Mouse (Mus musculus) left cerebral cortex, adult 9 months (tissue): ENCODE results near the gene Zfp462.
"Not testable (repeated sequence)": the region's sequence is repeated elsewhere in the genome, so short reads cannot be mapped to it uniquely, and the experiment has no call there.

Source experiments
- DNase-seq, 2 experiments: peaks; one replicate each; pipeline ENCODE4 v3.0.0; 2022; ENCODE audit warnings: low spot score in 2 of 2

Zfp462 gene

DNA sequence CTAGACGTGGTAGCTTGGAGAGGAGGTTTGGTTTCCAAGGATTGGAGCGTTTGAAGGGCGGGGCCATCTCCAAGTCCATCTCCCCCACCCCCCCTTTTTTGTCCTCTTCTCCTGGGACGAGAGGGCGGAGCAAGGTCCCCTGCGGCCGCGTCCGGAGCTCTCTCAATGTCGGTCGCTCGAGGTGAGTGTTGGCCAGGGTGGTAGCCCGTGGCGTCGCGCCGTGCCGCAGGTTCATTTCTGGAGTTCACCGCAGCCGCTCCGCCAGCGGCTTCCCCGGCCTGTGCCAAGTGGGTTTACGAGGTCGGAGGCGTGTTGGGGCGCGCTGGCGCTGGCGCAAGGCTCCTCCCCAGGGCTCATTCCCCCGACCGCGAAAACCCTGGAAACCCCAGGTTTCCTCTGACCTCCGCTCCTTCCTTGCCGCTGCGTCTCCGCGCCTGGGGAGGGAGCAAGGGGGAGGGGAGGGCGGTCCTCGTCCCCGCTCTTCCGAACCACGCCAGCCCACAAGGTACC is at the start of gene Zfp462:
Gene Zfp462 (plus strand): TSS at position 128 of the 510 bp plus-strand sequence.
- no peak for DNase-seq

DNA sequence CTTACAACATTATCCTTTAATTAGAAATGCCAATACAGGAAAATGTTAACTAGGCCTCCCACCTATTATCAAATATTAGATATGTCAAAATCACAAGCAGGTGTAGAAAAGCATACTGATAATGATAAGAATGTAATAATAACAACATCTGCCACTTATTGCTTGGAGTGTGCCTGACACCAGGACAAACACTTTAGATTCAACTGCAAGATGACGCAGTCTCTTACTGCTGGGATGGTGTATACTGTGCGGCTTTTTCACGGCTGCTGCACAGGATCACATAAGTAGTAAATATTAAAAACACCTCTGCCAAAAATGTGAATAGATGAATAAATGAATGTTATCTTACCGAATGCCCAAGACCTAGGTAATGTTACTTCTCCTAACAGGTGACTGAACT is 48.8 kb upstream of the Zfp462 start:
- DNase-seq: no peak

DNA sequence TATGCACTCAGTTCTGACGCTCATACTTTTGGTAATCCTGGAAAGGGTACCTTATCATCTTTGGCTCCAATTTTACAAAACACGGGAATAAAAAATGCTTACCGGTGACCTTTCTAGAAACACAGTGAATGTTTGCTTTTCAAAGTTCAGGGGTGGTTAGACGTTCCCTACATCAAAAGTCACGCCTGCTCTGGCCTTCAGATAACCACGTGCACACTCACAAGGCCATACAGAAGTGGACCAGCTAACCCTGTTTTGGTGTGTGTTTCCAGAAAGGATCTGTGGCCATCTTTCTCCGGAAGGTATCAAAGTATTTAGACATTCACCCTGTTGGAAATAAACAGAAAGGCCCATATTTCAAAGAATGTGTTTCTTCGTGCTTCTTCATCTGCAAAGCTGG is 40.2 kb upstream of the Zfp462 start:
- DNase-seq: no peak

DNA sequence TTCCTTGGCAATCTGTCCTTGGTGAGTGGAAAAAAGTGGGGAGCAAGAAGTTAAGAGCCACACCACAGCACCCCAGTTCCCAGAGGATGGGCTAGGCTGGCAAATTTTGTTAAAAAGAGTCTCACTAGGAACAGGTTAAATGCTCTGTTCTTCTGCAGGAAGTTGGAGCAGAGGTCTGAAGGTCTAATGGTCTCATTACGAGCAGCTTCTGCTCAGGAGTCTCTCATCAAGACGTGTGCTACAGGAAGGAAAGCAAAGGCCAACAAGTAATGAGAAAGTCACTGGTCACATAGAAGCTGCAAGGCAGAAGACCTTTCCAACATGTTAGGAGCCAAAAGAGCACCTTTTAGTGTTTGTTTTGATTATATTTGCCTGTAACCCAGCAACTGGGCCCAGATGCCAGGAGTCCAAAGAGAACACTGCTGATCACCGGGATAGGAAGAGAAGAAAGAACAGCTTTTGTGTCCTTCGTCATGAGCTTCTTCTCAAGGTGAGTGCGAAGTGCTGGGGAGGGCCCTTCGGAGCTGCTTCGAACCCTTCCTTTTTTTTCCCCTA is 39.4 kb upstream of the Zfp462 start:
- DNase-seq: no peak

DNA sequence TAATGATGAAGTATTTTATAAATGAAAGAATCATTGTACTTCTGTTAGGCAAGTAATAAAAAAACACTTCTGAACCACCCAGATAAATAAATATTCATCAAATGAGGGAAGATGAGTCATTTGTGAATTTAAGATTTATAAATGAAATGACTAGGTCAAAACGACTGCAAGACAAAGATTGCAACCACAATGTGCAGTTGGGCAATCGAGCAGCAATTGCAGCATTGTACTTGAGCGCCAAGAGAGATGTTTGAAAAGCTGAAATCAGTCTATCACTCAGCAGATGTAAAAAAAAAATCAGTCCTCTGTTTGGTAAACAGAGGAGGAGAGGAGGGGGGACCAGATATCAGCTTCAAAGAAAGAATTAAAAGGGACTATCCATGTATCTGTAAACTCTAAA is 34.5 kb upstream of the Zfp462 start:
- DNase-seq: no peak

DNA sequence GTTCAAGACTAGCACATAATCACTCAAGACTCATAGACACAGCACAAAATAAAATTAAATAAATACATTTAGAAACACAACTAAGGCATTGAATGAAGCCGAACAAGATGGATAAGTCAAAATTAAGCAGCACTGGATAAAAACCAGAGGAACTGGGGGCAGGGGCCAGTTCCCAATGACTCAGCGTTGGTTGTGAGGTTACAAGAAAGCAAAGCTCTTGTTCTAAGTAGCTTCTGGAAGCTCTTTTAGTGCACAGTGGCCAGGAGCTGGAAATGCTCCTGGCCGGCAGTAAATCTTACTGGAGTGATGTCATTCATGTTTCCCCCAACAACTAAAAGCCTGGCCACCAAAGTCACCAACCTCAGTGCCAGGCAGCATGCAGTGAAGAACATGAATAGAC is 26.6 kb upstream of the Zfp462 start:
- no peak for DNase-seq

DNA sequence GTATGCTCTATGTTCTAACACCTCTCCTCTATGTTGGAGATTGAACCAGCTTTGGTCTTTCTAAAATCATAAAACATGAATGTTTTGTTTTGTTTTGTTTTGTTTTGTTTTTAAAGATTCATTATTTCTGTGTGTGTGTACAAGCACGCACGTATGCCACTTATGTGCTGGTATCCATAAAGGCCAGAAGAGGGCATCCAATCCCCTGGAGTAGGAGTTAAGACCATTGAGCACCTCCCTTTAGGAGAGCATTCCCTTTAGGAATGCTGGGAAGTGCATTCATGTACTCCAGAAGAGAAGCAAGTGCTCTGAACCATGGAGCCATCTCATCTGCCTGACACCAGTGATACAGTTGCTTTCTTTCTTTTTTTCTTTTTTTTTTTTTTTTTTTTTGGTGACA is 21.5 kb upstream of the Zfp462 start:
- no peak for DNase-seq

DNA sequence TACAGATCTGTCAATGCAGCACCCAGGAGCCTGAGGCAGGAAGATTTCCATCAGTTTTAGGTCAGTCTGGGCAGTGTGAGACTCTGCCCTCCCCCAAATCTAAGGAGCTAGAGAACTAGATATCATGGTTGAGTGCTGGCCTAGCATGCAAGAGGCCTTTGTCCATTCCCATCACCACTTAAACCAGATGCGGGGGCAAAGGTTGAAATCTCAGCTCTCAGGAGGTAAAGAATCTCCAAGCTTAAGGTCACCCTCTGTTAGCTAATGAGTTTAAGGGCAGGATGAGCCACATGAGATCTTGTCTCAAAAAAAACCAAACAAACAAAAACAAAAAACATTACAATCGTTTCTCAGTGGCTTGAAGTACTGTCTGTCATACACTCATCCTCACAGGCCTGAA is 20.5 kb upstream of the Zfp462 start:
- DNase-seq: no peak

DNA sequence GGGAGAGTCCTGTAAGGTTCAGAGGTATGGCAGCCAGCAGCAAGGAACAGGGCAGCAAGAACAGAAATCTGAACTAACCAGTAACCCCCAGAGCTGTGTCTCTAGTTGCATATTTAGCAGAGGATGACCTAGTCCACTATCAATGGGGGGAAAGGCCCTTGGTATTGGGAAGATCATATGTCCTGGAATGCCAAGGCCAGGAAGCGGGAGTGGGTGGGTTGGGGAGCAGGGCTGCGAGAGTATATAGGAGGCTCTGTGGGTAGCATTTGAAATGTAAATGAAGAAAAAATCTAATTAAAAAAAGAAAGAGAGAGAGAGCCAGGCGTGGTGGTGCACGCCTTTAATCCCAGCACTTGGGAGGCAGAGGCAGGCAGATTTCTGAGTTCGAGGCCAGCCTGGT is 18.4 kb upstream of the Zfp462 start:
- DNase-seq: not testable (repeated sequence)

DNA sequence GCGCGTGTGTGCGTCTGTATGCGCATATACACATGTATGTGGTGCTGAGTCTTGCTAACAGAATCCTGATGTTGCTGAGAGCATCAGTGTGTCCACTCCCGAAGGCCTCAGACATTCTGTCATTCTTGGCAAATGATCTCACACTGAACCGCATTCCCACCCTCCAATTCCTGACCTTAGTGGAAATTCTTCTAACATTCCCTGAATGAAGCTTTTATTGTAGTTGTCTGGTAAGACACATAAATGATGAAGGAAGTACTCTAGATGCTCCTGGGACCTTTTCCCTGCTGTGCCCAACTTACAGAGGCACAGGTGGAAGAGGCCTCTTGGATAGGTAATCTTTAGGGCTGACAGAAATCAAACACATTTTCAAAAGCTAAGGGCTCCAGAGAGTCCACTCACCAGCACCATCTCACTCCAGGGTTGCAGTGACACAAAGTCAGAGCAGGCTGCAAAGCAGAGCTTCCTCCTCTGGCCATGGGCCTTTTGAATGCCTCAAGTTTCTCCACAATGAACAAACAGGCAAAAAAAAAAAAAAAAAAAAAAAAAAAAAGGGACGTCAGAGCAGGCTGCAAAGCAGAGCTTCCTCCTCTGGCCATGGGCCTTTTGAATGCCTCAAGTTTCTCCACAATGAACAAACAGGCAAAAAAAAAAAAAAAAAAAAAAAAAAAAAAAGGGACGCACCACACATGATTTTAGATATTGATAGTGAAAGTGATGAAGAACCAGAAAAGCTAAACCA is 17.4 kb upstream of the Zfp462 start:
- not testable (repeated sequence) for DNase-seq

DNA sequence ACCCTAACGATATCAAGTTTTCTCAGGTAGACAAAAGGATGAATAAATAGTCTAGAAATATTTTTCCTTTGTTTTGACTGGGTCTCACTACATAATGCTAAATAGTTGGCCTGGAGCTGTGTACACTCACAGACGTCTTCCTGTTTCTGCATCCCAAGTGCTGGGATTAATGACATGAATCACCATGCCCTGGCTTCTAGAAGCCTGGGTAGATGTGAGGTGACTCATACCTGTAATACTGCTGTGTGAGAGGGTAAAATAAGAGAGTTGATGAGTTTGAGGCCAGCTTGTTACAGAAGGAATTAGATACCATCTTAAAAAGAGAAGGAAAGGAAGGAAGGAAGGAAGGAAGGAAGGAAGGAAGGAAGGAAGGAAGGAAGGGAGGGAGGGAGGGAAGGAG is 15.2 kb upstream of the Zfp462 start:
- no peak for DNase-seq

DNA sequence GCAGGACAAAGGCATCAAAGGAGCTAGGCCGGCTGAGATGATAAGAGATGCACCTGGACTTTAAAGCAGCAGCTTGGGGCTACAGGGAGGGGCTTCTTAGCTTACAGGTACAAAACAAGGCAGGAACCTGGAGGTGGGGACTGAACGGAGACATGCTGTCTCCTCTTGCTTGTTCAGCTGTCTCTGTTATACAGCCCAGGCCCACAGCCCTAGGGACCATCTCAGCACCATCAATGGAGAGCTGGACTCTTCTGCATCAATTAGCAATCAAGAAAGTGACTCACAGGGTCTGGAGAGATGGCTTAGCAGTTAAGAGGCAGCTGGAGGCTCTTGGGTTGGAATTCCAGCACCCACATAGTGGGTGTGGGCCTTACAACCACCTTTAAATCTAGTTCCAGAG is 12.2 kb upstream of the Zfp462 start:
- DNase-seq: no peak

DNA sequence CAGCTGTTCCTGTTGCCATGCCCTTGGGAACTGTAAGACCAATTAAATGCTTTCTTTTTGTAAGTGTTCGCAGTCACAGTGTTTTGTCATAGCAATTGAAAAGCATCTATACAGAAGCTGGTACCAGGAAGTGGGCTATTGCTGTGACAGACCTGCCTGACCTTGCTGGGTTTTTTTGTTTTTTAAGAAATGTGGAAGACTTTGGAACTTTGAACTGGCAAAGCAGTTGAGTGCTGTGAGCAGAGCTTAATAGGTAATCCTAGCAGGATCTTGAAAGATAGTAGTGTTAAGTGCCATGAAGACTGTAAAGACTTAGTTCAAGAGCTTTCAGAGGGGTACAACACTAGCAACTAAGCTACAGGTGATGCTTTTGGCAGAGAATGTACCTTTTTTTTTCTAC is 7.7 kb upstream of the Zfp462 start:
- no peak for DNase-seq

DNA sequence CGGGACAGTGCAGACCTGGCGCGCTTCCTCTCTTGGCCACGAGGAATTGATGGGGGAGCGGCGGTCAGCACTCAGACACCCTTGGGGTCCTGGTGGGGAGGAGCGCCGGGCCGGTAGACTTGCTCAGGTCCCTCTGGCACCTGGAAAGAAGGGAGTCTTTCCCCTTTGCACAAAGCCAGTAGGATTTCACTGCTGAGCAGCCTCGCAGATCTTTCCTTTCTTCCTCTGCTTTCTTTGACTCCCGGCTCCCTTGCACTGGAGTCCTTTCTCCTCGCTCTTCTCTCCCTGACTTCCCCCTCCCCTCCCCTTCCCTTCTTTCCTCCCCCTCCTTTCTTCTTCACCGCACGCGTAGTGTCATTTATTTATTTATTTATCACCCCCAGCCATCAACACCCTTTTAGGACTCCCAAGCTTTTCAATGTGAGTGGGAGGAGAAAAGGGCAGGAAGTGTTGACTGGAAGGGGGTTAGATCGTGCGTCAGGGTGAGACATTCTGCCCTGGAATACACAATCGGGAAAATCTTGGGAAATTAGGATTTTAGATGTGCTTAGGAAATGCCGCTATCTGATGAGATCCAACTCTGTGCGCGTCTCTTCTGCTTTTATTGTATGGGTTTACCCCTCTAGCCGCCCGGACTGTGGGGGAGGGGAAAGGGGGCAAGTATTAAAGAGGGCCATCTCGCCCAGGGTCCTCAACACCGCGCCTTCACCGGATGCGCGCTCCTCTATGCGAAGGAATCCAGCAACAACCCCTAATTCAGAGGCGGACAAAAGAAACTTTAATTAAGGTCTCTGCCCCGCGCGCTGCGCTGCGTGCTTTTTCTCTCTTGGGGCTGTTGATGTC is 976 bp downstream of the Zfp462 start:
- DNase-seq: no peak

DNA sequence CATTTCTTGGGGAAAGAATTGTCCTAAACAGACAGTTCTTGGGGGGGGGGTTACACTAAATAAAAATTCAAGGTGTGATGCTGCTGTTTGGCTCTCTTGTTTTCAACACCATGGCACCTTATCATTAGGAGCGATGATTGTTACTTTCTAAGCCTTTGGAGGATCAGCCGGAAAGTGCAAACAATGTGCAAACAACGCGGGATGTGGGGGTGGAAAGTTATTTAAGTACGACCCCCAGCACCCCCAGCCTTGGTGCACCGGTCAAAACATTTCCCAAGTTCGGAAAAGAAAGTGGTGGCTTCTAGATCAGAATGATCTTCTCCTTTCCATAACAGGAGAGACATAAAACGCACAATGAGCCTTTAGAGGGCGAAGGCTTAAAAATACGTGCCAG is 1.8 kb downstream of the Zfp462 start:
- no peak for DNase-seq

DNA sequence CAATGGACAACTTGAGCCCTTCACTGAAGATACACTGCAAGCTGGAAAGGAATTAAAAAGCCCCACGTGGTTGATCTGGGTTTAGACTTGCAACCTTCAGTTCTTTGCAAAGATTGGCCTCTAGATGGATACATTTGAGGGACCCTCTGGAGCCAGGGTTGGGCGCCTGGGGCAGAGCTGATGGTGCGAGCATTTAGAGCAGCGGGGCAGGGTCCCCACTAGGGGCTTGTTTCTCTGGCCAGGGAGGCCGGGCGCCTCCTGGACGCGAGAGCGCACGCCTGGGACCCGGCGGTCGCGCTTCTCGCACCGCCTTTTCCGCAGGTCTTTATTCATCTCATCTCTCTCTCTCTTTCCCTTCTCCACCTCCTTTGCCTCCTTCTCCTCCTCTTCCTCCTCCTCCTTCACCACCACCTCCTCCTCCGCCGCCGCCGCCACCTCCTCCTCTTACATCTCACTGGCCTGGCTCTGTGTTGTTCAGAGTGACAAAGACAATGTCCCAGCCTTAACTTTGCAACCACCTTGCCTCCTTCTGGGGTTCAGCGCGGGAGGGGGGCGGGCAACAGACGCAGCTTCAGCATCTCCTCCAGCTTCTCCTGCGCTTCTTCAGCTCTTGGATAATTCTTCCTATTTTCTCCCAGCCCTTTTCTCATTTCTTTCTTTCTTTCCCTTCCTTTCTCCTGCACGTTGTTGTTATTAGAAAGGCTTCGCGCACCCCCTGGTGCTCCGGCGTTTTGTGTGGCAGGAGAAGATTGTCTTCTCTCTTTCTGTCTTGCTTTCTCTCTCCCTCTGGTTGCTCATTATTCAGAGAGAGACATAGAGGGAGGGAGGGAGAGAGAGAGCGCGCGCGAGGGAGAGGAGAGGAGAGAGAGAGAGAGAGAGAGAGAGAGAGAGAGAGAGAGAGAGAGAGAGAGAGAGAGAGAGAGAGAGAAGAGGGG is 2.5 kb downstream of the Zfp462 start:
- peak in 1 of 2 experiments; percentile 56 for DNase-seq

DNA sequence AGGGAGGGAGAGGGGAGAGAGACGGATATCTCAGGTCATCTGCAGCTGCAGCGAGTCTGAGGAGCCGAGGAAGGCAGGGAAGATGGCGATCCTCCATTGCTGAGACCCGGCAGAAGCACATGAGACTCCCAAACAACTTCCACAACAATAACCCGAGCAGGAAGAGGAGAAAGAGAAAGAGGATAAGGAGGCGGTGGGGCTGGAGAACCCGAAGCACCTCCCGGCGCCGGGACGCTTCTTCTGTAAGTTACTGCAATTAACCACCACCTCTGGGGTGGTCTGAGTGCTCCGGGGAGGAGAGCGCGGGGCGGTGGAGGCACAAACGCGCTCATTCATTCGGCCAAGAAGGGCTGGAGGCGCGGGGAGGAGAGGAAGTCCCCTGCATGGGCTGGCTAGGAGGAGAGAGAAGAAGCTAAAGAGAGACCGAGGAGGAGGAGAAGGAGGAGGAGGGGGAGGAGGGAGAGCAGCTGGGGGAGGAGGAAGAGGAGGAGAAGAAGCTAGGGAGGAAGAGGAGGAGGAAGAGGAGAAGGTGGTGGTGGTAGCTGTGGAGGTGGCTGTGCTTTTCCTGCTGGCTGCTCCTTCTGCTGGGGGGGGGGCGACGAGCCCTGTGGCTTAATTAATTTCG is 3.3 kb downstream of the Zfp462 start:
- DNase-seq: peak in 1 of 2 experiments; percentile 56

DNA sequence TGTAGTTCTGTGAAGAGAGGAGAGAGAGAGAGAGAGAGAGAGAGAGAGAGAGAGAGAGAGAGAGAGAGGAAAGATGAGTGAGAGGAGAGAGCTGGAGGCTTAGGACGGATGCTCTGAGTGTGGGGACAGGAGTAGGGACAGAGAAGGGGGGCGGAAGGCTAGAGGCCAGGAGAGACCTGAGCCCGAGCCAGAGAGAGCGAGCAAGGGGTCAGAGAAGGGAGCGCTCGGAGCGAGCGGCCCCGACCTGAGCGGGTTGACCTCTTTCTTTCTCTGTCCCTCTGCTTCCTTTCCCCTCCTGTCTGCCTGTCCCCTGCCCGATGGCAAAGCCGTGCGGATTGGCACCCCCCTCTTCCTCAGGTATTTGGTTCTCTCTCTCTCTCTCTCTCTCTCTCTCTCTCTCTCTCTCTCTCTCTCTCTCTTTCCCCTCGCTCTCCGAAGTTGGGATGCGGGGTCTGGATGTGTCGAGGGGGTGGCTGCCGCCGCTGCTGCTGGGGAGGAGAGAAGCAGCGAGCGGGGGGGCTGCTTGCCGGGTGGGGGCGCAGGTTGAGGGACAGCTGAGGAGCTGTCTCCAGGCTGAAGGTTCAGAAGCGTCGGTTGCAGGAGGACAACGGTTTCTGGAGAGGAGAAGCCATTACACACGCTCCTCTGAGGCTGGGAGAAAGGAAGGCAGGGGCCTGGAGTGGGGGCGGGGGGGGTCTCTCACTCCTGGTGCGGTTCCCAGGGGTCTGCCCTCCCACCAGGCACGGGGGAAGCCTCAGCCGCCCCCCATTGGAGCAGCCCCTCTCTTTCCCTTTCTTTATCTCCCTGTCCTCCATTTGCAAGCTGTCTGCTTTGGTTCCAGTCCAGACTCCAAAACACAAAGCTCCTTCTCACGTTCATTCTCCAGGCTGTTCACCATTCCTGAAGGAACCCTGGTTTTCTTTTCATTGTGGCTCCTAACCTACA is 4.0 kb downstream of the Zfp462 start:
- peak in 1 of 2 experiments; percentile 25 for DNase-seq

DNA sequence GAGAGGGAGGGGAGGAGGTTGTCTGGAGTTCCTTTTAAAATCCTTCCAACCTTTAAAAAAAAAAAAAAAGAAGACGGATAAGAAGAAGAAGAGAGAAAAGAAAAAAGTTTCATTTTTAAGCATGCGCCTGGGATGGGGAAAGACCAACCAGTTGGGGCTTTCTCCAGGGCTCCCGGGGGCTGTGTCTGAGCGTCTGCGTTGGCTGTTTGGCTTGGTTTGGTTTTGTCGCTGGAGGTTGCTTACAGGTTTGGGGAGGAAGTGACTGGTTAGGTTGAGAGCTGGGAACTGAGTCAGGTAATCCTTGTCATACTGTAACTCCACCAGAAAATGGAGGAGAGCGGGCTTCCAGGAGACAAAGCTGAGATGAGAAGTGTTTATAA is 4.7 kb downstream of the Zfp462 start:
- peak in 1 of 2 experiments; percentile 29 for DNase-seq

DNA sequence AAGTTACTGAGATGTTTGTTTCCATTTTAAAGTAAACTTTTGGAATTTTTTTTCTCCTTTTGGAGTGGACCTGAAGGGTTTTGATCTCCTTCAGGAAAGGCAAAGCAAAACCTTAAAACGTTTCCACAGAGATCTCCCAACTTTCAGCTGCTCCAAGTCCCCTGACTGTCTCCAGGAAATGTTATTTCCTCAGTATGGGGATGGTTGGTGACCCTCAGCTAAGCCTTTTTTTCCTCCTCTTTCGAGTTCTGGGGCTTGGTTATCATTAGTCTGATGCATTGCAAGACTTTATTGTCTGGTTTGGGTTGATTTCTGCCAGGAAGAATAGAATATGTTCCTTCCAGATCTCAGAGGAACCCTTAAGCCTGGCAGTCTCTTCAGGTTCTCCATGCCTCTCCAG is 5.3 kb downstream of the Zfp462 start:
- no peak for DNase-seq
